Mouse (Mus musculus) layer of hippocampus, adult 9-10 months (tissue): ENCODE results near the gene Grin3b.

Source experiments
- DNase-seq: peaks from one replicate; pipeline ENCODE4 v3.0.0; 2022; ENCODE audit warnings: low spot score

The Grin3b gene

DNA sequence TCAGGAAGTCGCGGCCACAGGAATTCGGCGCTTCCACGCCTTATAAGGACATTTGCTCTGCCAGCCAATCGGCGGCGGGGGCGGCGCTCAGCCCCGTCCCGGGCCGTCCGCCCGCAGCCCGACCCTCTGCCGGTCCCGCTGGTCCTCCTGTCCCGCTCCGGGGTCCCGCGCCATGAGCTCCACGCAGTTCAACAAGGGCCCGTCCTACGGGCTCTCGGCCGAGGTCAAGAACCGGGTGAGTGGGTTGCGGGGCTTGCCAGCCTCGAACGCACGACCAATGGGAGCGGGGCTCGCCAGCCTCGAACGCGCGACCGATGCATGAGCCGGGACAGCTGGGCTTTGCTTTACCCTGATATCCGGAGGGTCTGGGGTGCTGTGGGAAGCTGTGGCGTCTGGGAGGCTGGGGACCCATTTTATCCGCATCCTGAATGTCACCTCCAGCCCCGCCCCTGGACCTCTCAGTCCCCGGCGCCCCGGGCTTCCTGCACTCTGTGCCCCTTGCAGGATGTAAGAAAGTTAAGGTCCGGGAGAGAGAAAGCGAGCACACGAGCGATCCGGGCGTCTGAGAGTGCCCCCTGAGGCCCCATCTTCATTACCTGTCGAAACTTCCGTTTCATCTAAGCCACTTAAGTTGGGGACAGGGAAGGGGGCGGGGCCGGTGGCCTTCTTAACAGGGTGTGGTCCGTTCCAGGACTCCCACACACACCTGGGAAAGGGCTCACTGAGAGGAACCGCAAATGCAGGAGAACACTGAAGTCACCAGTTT lies 18.2 kb downstream of the Grin3b start, which contains the start of gene Cnn2:
Cnn2 (plus strand) TSS at position 79 of the 766 bp plus-strand sequence.
- DNase-seq, result no peak

DNA sequence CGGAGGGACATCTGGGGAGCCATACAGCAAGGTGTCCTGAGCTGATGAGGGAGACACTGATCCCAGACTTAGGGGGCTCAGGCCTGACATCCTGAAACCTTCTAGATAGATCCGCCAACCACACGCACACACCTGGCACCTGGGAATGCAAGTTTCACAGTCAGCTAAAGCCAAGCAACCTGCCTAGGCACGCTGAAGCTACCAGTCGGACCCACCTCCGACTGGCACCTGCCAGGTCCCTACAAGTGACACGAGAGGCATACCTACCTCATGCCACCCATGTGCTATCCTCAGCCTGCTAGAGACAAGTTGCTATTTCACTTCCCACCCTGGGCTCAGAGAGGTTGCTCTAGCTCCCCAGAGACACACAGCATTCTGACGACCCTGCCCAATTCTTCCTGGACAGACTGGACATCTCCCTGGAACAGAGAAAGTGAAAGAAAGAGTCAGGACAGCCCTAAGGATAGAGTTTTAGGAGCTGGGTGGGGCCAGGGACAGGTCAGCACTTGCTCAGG lies 18.8 kb downstream of the Grin3b start:
- DNase-seq, result no peak

DNA sequence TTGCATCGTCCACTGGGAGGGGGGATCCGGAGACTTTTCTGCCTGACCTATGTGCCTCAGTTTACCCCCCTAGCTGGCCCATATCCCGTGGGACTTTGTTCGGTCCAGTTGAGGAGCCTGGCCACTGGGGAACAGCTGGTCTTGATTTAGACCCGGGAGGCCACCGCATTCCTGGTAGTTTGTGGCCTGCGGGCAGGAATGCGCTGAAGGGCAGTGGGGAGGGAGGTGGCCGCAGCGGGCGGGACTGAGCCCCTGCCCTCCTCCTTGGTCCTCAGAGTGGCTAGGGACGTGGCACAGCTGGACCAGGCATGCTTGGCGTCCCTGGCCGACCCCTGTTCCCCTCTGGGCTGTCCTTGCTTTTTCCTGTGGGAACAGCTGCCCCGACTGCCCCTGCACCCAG lies 19.4 kb downstream of the Grin3b start:
- DNase-seq, result no peak

DNA sequence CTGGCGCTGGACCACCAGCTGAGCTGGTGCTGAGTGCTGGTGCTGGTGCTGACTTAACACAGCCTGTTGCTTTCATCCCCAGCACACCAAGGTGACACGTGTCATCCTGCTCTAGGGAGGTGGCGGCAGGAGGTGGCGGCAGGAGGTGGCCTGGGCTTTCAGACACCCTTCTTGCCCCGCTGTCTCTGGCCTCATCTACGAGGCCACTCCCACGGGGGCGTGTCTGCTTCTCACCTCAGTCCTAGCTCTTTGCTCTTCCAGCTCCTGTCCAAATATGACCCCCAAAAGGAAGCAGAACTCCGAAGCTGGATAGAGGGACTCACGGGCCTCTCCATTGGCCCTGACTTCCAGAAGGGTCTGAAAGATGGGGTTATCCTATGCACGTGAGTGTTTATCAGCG lies 20.6 kb downstream of the Grin3b start:
- DNase-seq, result no peak

DNA sequence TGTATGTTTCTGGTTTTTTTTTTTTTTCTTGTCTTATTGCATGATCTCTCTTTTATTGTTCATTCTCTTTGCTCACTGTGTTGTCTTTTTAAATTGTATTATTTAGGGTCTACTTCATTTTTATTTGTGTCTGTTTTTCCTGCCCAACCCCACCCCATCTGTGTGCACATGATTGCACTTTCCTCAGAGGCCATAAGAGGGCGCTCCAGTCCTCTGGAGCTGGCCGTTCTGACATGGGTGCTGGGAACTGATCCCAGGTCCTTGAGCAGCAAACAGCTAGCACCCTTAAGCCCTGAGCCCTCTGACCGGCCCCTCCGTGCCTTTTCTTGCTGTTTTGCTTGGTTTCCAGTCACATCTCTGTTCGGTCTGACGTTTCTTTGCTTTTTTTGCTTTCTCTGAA lies 21.0 kb downstream of the Grin3b start:
- no peak for DNase-seq

DNA sequence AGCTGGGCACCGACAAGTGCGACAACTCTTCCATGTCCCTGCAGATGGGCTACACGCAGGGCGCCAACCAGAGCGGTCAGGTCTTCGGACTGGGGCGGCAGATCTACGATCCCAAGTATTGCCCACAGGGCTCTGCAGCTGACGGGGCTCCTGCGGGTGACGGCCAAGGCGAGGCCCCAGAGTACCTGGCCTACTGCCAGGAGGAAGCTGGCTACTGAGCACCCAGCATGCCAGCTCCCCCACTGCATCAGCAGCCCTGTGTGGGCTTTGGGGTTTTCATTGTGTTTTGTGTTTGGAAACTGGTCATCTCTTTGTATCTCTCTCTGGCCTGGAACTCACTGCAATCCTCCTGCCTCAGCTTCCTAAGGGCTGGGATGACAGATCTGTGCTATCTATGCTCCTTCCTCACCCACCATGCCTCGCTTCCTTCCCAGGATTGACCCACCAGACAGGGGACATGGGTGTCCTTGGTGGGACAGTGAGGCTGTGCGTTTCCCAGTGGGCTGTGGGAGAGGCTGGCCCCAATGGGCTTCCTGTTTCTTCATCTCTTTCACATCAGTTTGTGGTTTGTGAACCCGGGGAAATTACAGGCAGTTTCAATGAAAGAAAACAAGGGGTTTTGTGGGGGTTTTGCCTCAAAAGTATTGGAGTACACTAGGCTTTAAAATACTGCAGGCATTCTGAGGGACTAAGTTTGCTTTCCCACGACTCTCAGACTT lies 24.0 kb downstream of the Grin3b start:
- DNase-seq, result no peak

DNA sequence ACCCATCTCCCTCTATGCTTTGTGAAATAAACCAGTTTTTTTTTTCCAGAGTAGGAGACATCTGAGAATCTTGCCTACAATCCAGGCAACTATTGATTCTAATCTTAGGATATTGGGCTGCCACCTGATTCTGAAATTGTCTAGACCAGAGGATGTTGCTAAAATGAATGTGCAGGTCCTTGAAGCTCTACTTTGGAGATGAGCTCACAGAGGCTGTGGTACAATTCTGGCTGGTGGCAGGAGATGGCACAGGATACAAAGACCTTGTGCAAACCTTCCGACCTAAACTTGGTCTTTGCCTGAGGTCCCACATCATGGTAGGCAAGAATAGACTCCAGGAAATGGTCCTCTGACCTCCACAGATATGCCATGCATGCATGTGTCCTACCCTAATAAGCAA lies 25.1 kb downstream of the Grin3b start:
- DNase-seq, result no peak

DNA sequence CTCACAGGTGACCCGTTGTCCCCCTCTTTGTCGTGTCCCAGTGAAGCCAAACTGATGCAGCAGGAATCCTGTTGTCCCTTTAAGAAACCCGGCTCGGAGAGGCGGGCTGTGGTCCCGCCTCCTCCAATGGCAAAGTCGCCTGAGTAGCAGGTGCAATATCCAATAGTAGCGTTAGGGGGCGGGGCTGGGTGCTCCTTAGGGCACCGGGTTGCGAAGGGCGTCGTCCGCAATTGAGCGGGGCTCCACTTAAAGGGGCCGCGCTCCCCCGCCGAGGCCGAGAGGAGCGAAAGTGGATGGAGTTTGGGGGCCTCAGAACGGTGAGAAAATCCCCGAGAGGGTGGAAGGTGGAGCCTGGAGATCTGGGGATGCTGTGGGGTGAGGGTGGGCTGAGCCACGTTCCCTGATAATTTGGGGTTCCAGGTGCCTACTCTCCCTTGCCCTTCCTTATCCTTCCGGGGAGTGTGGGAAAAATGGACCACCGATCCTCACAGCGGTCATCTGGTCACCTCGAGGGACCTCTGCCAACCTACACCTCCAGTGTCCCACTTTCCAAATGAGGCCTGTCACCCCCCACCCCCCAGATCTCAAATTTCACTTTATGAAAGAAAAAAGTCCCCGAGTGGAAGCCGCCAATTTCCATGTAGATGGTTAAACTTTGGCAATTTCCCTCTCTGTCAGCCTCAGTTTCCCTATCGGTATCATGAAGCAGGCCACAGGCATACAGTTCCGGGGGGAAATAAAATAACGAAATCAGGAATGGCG lies 25.9 kb downstream of the Grin3b start, which contains the start of gene Abca7:
Abca7 (plus strand) TSS at position 223 of the 762 bp plus-strand sequence.
- peak; percentile 87 for DNase-seq

DNA sequence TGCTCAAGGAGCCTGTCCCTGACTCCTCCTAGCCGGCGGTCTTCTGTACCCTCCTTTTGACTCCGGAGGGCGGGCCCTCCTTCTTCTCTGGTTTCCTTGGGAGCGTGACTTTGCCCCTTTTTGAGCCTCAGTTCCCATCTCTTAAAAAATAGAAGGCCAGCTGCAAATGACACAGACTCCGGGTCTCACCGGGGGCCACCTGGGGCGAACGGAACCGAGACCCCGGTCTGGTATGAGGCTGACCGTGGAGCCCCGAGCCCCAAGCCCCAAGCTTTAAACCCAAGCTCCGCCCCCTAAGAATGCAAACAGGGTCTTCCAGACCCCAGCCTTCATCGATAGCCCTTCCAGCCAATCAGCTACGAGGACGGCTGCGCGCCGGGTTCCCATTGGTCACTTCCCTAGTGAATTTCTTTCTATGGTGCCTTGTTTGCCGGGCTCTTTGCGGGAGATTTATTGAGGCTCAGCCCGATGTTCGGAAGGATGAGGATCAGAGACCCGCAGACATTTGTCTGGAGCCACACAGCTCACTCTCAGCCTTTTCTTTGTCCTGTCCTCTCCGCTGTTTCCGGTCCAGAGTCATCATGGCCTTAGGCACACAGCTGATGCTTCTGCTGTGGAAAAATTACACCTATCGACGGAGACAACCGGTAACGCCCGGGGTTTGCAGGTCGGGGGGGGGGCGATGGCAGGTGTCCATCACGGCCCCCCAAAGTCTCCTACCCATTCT lies 26.7 kb downstream of the Grin3b start:
- no peak for DNase-seq

DNA sequence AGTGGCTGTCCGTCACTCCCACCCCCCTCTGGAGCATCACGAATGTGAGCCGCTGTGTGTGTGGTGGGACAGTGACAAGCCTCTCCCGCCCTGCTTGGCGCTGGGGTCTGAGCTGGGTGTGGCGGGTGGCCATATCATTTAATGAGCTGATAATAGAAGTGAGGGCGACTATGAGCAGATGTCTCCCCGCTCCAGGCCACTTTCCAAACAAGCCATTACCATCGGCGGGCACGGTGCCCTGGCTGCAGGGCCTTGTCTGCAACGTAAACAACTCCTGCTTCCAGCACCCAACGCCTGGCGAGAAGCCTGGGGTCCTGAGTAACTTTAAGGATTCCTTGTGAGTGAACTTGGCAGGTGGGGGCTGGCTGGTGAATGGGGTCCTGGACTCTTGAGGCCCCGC lies 27.3 kb downstream of the Grin3b start:
- no peak for DNase-seq

DNA sequence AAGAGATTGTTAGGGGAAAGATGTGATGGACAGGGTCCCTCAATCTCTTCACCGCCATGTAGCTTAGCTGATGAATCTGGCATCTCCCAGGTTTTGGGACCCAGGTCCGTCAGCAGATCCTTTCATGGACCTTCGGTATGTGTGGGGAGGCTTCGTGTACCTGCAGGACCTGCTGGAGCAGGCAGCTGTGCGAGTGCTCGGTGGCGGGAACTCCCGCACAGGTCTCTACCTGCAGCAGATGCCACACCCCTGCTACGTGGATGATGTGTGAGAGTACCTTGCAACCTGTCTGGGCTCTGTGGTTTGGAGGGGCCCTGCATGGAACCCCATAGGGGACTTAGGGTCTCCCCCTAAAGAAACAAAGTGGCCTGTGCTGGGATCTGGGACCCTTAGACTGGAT lies 31.4 kb downstream of the Grin3b start:
- no peak for DNase-seq

DNA sequence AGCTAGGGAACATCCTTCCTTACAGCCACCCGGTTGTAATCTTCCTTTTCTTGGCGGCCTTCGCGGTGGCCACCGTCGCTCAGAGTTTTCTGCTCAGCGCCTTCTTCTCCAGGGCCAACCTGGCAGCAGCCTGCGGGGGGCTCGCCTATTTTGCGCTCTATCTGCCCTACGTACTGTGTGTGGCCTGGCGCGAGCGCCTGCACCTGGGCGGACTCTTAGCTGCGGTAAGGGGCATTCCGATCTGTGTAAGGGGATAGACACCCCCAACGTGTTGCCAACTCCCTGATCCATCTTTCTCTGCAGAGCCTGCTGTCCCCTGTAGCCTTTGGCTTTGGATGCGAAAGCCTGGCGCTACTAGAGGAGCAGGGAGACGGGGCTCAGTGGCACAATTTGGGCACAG lies 32.3 kb downstream of the Grin3b start:
- no peak for DNase-seq

DNA sequence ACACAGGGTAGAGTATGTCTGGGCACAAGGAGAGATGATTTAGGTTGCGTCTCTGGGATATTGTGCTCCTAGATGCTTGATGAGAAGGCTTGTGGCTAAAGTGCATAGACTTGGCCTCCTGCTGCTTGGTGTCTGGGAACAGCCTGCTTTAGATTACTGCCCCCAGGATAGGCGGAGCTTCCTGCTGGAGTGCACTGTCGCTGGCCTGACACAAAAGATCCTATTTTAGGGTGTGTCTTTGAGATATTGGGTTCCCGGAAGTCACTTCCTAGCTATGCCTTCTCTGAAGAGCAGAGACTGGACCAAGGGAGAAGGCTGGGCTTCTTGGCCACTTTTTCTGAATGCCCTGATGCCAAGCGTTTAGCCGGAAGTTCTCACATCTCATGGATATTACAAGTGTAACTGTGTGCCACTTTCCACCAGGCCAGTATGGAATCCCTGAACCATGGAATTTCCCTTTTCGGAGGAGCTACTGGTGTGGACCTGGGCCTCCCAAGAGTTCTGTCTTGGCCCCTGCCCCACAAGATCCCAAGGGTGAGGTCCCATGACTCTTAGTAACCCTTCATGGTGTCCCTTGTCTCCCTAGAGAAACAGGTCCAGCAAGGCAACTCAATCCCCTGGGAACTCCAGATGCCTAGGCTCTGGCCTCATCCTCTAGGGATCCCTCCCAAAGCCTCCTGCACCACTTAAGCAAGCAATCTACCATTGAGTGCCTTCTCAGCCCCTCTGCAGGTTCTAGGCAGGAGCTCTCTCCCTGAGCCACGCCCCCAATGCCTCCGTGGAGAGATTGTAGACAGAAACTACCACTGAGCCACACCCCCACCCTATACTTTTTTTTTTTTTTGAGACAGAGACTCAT lies 33.1 kb downstream of the Grin3b start:
- DNase-seq, result no peak

DNA sequence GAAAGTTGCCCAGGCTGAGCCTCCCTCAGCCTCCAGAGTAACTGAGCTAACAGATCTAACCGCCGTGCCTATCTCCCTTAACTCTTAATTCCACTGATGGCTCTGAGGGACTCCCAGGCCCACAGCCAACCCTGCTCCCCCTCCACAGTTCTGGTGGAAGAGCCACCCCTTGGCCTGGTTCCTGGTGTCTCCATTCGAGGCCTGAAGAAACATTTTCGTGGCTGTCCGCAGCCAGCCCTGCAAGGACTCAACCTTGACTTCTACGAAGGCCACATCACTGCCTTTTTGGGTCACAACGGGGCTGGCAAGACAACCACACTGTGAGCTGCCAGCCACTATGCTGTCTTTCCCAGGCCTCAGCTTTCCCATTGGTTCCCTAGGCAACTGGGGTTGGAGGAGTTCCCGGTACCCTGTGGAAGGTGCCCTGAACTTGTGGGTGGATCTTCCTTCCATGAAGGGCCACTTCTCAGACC lies 33.8 kb downstream of the Grin3b start:
- no peak for DNase-seq

DNA sequence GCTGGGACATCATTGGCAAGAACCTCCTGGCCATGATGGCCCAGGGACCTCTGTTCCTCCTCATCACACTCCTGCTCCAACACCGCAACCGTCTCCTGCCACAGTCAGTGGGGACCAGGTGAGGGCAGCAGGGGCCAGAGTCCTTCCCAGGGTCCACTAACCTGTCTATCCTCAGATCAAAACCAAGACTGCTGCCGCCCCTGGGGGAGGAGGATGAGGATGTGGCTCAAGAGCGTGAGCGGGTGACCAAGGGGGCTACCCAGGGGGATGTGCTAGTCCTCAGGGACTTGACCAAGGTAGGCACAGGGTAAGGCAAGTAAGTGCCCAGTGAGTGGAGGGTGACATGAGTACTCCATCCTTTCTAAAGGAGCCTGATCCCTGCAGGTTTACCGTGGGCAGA lies 41.2 kb downstream of the Grin3b start:
- no peak for DNase-seq

DNA sequence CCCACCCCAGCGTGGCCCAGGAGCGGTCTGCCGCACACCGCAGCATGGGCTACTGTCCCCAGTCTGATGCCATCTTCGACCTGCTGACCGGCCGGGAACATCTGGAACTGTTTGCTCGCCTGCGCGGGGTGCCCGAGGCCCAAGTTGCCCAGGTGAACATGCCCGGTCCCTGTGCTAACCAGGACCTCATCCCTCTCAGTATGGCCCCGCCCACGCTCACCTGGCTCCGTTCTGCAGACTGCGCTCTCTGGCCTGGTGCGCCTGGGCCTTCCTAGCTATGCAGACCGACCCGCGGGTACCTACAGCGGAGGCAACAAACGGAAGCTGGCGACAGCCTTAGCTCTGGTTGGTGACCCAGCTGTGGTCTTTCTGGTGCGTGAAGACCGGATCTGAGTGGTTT lies 43.1 kb downstream of the Grin3b start:
- DNase-seq, result no peak

DNA sequence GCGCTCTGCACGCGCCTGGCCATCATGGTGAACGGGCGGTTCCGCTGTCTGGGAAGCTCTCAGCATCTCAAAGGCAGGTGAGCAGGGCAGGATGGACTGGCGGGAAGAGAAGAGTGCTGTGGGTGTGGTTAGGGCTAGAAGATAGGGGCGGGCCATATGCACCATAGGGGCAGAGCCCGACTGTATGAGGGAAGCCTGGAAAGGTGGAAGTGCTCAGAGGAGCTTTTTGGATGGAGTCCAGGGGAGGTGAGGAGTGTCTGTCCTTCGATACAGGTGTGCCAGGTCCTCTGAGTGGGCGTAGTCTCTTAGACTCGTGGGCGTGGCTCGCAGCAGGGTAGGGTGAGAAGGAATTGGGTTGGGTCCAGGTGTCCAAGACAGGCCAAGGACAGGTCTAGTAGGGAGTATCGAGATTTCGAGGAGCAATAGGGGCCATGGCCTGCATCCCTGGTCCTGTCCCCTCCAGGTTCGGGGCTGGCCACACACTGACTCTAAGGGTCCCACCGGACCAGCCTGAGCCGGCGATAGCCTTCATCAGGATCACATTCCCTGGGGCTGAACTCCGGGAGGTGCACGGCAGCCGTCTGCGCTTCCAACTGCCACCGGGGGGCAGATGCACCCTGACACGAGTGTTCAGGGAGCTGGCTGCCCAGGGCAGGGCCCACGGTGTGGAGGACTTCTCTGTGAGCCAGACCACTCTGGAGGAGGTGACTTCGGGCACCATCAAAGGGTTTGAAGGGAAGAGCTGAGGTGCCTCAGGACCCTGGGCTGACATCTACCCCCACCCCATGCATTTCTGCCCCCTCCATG lies 44.2 kb downstream of the Grin3b start:
- DNase-seq, result no peak

DNA sequence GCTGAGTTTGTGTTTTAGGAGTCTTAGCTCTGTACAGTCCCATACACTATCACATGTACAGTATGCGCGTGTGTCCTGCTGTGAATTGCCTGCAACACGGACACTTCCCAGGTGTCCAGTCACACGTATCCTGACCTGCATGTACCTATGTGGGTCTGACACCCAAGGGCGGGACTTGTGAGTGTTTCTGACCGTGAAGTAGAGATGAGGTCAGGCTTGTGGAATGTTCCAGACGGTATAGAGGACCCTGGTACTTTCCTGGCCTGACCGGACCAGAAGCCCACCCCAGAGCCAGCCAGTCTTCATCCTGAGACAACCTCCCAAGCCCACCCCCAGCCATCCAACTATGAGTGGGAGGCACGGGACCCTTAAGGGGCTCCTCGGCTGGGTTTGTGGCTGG lies 45.1 kb downstream of the Grin3b start:
- DNase-seq, result no peak

DNA sequence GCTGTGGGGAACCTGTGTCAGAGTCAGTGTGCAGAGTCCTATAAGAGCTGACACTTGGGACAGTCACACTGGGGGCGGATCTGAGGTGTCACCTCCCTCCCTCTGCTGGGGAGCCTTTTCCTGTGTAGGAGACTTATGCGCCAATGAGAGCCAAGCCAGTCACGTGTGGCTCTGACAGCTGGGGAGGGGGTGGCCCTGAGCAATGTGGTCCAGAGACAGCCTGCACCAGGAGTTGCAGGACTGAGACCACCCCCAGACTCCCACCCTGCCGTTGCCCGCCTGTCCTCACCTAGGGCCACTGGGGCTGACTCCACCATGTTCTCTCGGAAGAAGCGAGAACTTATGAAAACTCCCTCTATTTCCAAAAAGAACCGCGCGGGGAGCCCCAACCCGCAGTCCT lies 46.0 kb downstream of the Grin3b start, which contains the start of gene Arhgap45:
Arhgap45 (plus strand) TSS at position 143 of the 400 bp plus-strand sequence.
- no peak for DNase-seq

DNA sequence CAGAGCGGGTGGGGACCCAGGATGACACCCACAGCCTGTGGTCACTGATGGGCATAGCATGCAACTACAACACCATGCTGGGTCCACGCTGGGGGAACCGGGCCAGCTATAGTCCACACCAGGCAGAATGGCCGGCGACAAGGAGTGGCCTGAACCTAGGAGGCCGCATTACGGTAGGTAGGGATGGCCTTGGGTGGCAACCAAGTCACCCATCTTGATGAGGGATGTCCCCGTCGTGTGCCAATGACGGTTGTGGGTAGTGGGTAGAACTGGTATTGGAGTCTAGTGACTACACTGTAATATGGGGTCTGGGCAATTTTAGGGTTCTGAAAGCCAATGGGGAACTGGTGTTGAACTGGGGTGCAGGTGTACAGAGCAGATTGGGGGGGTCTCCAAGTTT lies 46.4 kb downstream of the Grin3b start:
- no peak for DNase-seq
